Mouse (Mus musculus) embryo, embryonic 10.5 days (tissue): ENCODE data around the gene Mxd4.
A peak's percentile ranks its signal among the peaks of the same experiment; 100 is the strongest.

ENCODE experiments used
- DNase-seq: peaks from one replicate; pipeline ENCODE4 v3.0.0-alpha.2; 2015; ENCODE audit warnings: low spot score

Gene Mxd4

GRCm38 (mm10) chr5:34187601-34188316 is at the start of gene Mxd4:
Gene Mxd4 (minus strand): TSS chr5:34187720.
- peak; percentile 99 for DNase-seq

- DNase-seq: peak; percentile 53
Observed at GRCm38 (mm10) chr5:34235898-34236420, 48.4 kb upstream of the Mxd4 start.

- DNase-seq: no peak
Observed at GRCm38 (mm10) chr5:34235056-34235455, 47.5 kb upstream of the Mxd4 start.

GRCm38 (mm10) chr5:34233221-34233515 is 45.6 kb upstream of the Mxd4 start:
- no peak for DNase-seq

- no peak for DNase-seq
Observed at GRCm38 (mm10) chr5:34232481-34233220, 45.1 kb upstream of the Mxd4 start.

GRCm38 (mm10) chr5:34231901-34232300 is 44.4 kb upstream of the Mxd4 start:
- no peak for DNase-seq

- no peak for DNase-seq
Observed at GRCm38 (mm10) chr5:34230599-34231485, 43.3 kb upstream of the Mxd4 start.

GRCm38 (mm10) chr5:34229503-34229902 is 42.0 kb upstream of the Mxd4 start:
- DNase-seq: no peak

GRCm38 (mm10) chr5:34225516-34225915 is 38.0 kb upstream of the Mxd4 start:
- no peak for DNase-seq

- DNase-seq: no peak
Observed at GRCm38 (mm10) chr5:34224515-34224914, 37.0 kb upstream of the Mxd4 start.

- no peak for DNase-seq
Observed at GRCm38 (mm10) chr5:34220001-34220400, 32.5 kb upstream of the Mxd4 start.

- no peak for DNase-seq
Observed at GRCm38 (mm10) chr5:34218672-34219071, 31.2 kb upstream of the Mxd4 start.

- DNase-seq: no peak
Observed at GRCm38 (mm10) chr5:34217756-34218155, 30.2 kb upstream of the Mxd4 start.

GRCm38 (mm10) chr5:34216025-34216424 is 28.5 kb upstream of the Mxd4 start:
- DNase-seq: no peak

GRCm38 (mm10) chr5:34213659-34214058 is 26.1 kb upstream of the Mxd4 start:
- no peak for DNase-seq

GRCm38 (mm10) chr5:34210279-34210678 is 22.8 kb upstream of the Mxd4 start:
- DNase-seq: peak; percentile 90

GRCm38 (mm10) chr5:34207503-34207902 is 20.0 kb upstream of the Mxd4 start:
- no peak for DNase-seq

GRCm38 (mm10) chr5:34205788-34206187 is 18.3 kb upstream of the Mxd4 start:
- no peak for DNase-seq

- DNase-seq: no peak
Observed at GRCm38 (mm10) chr5:34204911-34205310, 17.4 kb upstream of the Mxd4 start.

GRCm38 (mm10) chr5:34202006-34202405 is 14.5 kb upstream of the Mxd4 start:
- no peak for DNase-seq

GRCm38 (mm10) chr5:34201396-34201795 is 13.9 kb upstream of the Mxd4 start:
- no peak for DNase-seq

GRCm38 (mm10) chr5:34198615-34199014 is 11.1 kb upstream of the Mxd4 start:
- DNase-seq: no peak
